Mouse (Mus musculus): ENCODE measurements around the gene Abca7.

DNA sequence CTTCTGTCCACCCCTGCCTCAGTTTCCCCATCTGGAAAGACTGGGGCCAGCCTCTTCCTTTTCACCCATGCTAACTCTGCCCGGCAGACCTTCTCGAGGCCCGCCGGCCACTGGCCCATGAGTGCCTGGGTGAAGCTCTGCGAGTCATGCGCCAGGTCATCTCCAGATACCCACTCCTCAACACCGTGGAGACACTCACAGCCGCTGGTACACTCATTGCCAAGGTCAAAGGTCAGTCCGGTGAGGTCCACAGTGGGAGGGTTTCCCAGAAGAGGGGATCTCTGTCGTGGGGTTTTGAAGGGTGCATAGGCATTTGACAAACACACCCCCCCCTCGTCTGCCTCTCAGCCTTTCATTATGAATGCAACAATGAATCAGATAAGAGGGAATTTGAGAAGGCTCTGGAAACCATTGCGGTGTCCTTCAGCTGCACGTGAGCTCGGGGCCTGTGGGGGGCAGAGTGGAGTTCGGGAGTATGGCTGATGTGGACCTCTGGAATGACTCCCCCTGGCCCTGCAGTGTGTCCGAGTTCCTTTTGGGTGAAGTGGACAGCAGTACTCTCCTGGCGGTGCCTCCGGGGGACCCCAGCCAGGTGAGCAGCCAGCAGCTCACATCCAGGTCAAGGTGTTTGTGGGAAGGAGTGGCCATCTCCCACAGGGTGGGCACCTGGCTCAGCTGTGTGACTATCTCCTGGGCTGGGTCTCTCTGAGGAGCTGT, 24.5 kb downstream of the Abca7 start:
- TF ChIP-seq CTCF (IDR thresholded peaks at IDR 0.05; ENCODE audit: low read depth, low read length) (no peak), GATA1 (IDR thresholded peaks at IDR 0.05; ENCODE audit: borderline replicate concordance, low read length) (no peak)

All from G1E (cell line).